In genomic region chr19:53786836-53787235, GRCm38 (mm10) we compare ENCODE assay signal across 13 mouse cellular contexts.
DNase-seq lines count a peak whose midpoint lies in the region; ATAC-seq lines count a peak whose summit lies in the region.
"Had no signal": no experiment of that assay in that cellular context is flagged by ENCODE, and none has a peak within 500 bp of the region (broad histone marks: within the 10 kb centered on the region; RNA-seq: fewer than 3 reads in every experiment).

No protein-coding gene starts in this region.

- H3K4me2 ChIP-seq in forebrain, embryonic 12.5 days: no peak overlapping the region
- H3K4me2 ChIP-seq in forebrain, embryonic 16.5 days (ENCODE audit: low read length): no peak overlapping the region
- H3K4me2 ChIP-seq in heart, embryonic 16.5 days (ENCODE audit: low read depth, low read length): no peak overlapping the region
- H3K4me2 ChIP-seq: liver, embryonic 11.5 days had no signal

- H3K27ac ChIP-seq in forebrain, embryonic 12.5 days: 0 out of 2 replicates have a peak overlapping the region, but pooled peaks have one; percentile 14
- no peak overlapping the region for H3K27ac ChIP-seq in forebrain, embryonic 16.5 days (ENCODE audit: low read length)
- peak overlapping the region; percentile 30 for H3K27ac ChIP-seq in heart, embryonic 16.5 days (ENCODE audit: low read length)

- no peaks in the 10 kb centered on the region for H3K9me3 ChIP-seq in forebrain, embryonic 12.5 days
- no peaks in the 10 kb centered on the region for H3K9me3 ChIP-seq in forebrain, embryonic 16.5 days (ENCODE audit: control insufficient read depth, low read length)
- H3K9me3 ChIP-seq in heart, embryonic 16.5 days (replicated peaks; ENCODE audit: control insufficient read depth, low read length): no peaks in the 10 kb centered on the region

- intact Hi-C loops in left cerebral cortex, postnatal 4 days (cut with DNase I): no loop called here
- intact Hi-C loops in left cerebral cortex, postnatal 14 days (cut with DNase I): no loop called here

- H3K4me1 ChIP-seq in forebrain, embryonic 12.5 days: 0 out of 2 replicates have a peak, but pooled peaks cover 4% of the 10 kb centered on the region
- peaks cover 12% of the 10 kb centered on the region for H3K4me1 ChIP-seq in forebrain, embryonic 16.5 days (replicated peaks; ENCODE audit: control insufficient read depth, insufficient read depth, low read length)
- H3K4me1 ChIP-seq in heart, embryonic 16.5 days (ENCODE audit: control insufficient read depth, insufficient read depth, low read length): peaks cover 64% of the 10 kb centered on the region

- 74% methylated on average over 5 of the region's 5 CpGs for WGBS in forebrain, embryonic 12.5 days
- WGBS in forebrain, embryonic 16.5 days: 30% methylated on average over 5 of the region's 5 CpGs
- 58% methylated on average over 5 of the region's 5 CpGs for WGBS in heart, embryonic 16.5 days

- H3K36me3 ChIP-seq in forebrain, embryonic 12.5 days (replicated peaks): no peaks in the 10 kb centered on the region
- H3K36me3 ChIP-seq in forebrain, embryonic 16.5 days (ENCODE audit: control insufficient read depth, insufficient read depth): no peaks in the 10 kb centered on the region
- H3K36me3 ChIP-seq in heart, embryonic 16.5 days (ENCODE audit: control insufficient read depth, insufficient read depth): no peaks in the 10 kb centered on the region

- no peak overlapping the region for H3K4me3 ChIP-seq in forebrain, embryonic 12.5 days (replicated peaks)
- H3K4me3 ChIP-seq in forebrain, embryonic 16.5 days (replicated peaks; ENCODE audit: low read length): no peak overlapping the region
- H3K4me3 ChIP-seq in heart, embryonic 16.5 days (ENCODE audit: low read length): no peak overlapping the region

- no peak for ATAC-seq in forebrain, embryonic 12.5 days (ENCODE audit: low FRiP score)
- no peak for ATAC-seq in forebrain, embryonic 16.5 days
- no peak for ATAC-seq in heart, embryonic 16.5 days (replicated peaks; ENCODE audit: extremely low read depth, insufficient read depth, low FRiP score)
- no peak for ATAC-seq in monocyte, adult 5-6 weeks (replicated peaks; ENCODE audit: insufficient number of reproducible peaks, low FRiP score, low TSS enrichment, poor library complexity, severe bottlenecking)
- ATAC-seq: inflammation-experienced regulatory T-cells, adult 6 months; lung, postnatal 0 days had no signal

- 0 out of 2 replicates have a peak, but pooled peaks cover 3% of the 10 kb centered on the region for H3K27me3 ChIP-seq in forebrain, embryonic 12.5 days
- H3K27me3 ChIP-seq in forebrain, embryonic 16.5 days (replicated peaks; ENCODE audit: control insufficient read depth, insufficient read depth, low read length): no peaks in the 10 kb centered on the region
- H3K27me3 ChIP-seq in heart, embryonic 16.5 days (ENCODE audit: control insufficient read depth, insufficient read depth, low read length): no peaks in the 10 kb centered on the region

- H3K9ac ChIP-seq in forebrain, embryonic 12.5 days: no peak overlapping the region
- H3K9ac ChIP-seq in forebrain, embryonic 16.5 days (replicated peaks; ENCODE audit: low read depth, low read length): no peak overlapping the region
- no peak overlapping the region for H3K9ac ChIP-seq in heart, embryonic 16.5 days (ENCODE audit: low read length)

- no peak for DNase-seq in heart, postnatal 4 days
- DNase-seq in left cerebral cortex, postnatal 4 days: peak; percentile 40
- DNase-seq in left cerebral cortex, postnatal 14 days (ENCODE audit: low spot score in 2 of 2): no peak
- DNase-seq in skeletal muscle tissue, adult 2 months (ENCODE audit: low read depth, low spot score): peak; percentile 81
- DNase-seq: cerebellum, adult 2 months; heart, postnatal 14 days had no signal

Comparison
In these comparisons a context has a peak if more than half of its experiments do, and no peak if none do; other contexts are left out.
1. DNase-seq: peak in left cerebral cortex, postnatal 4 days (single experiment) and skeletal muscle tissue, adult 2 months (single experiment); none in heart, postnatal 4 days (single experiment) and left cerebral cortex, postnatal 14 days (0 of 2).